Mouse (Mus musculus) gastrocnemius, postnatal 25 days (tissue): ENCODE results near the gene Rpl19. TPM values are rescaled to one million over a fixed set of nuclear protein-coding genes. Genes with fewer than 3 reads are reported as not detected.

Experiments used
- DNase-seq: peaks from one replicate; pipeline ENCODE4 v3.0.0; 2022
- total RNA-seq, 2 experiments: library from RNA; stranded (reverse); gene quantifications; 1 replicate in 1 of 2; 2 replicates in 1 of 2; pipeline ENCODE4 v1.2.3; 2021

Gene Rpl19
- total RNA-seq, 2 experiments from 2014 or later = 421 to 453 TPM

GRCm38 (mm10) chr11:97998898-97999608, 27.5 kb upstream of the Rpl19 start:
- no peak for DNase-seq

- no peak for DNase-seq
Measured at GRCm38 (mm10) chr11:97999748-98000147, 26.8 kb upstream of the Rpl19 start.

DNA sequence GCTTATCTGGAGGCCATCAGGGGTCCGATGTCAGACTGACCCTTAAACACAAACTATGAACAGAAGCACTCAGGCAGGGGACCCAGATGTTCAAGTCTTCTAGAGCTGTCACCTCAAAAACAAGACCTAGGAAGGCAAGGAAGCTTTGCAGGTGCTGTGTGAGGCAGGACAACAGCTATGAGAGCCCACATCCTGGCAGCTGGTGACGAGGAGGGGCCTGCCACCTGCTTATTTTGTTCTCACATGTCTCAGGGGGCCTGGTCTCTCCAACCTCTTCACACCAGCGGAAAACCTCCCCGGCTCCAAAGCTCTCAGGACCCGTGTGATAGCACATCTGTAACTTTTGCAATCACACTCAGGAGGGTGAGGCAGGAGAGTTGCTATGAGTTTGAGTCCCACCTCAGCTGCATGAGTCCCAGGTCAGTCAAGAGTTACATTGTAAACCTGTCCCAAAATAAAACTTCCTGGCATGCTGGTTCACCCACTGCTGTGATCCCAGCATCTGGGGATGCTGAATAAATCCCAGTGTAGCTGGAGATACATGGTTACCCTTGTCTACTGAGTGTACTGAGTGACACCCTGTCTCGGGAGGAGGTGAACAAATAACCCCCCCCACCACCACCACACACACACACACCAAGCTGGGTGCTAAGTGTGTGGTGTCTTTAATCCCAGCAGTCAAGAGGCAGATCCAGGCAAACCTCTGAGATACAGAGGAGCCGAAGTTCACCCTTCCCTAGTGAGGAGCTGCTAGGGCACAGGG, 26.0 kb upstream of the Rpl19 start:
- DNase-seq = no peak

- DNase-seq = no peak
Measured at GRCm38 (mm10) chr11:98001351-98001824, 25.1 kb upstream of the Rpl19 start.

DNA sequence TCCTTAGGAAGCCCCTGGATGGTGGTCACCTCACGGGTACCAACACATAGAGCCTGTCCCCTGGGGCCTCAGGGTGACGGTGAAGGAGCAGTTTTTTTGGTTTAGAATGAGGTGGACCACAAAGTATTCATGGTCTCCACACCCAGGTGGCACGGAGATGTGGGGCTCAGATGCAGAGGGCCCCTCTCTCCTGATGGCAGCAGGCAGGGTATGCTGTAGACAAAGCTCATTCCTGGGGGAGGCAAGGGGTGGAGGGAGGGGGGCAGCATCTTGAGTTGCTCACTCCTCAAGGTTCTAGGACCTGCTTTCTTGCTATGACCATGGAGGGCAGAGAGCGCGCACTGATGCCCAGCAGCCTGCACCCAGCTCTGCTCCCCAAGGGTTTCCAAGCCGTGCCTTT, 24.5 kb upstream of the Rpl19 start:
- no peak for DNase-seq

DNA sequence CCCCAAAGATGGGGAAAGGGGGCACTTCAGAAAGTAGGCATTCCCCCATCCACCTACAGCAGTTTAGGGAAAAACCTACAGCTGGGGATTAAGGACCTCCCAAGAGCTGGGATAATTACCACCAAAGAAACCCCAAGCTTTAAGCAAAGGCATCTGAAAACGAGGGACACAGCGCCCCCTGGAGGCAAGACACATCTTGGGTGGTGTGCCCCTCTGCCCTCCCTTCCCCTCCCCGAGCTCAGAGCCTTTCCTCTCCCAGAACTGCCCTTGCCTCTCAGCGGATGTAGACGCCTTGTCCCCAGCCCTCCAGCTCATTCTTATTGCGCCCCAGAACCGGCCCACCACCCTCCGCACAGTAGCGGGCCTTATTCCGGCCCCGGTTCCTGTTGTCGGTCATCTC, 23.9 kb upstream of the Rpl19 start:
- DNase-seq = no peak

GRCm38 (mm10) chr11:98003171-98003671, 23.3 kb upstream of the Rpl19 start:
- peak; percentile 26 for DNase-seq

GRCm38 (mm10) chr11:98004161-98004560, 22.3 kb upstream of the Rpl19 start:
- DNase-seq = peak; percentile 6

- peak; percentile 48 for DNase-seq
Measured at GRCm38 (mm10) chr11:98005076-98005475, 21.4 kb upstream of the Rpl19 start.

- peak; percentile 77 for DNase-seq
Measured at GRCm38 (mm10) chr11:98005686-98006085, 20.8 kb upstream of the Rpl19 start.

DNA sequence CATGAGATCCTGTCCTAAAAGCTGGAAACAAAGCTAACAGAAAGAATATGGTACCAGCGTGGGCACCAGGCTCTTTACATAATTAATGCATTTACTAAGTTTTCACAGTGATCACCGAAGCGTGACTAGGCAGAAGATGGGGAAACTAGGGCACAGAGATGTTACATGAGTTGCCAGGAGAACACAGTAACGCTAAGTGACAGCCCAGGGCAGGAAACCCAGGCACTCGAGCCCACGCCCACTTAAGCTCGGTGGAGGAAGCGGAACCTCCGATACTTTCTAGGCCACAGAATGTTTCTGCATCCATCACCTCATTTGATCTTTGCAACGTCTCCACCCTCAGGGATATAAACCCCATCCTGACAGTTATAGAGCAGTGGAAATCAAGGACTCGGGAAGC, 18.4 kb upstream of the Rpl19 start:
- no peak for DNase-seq

DNA sequence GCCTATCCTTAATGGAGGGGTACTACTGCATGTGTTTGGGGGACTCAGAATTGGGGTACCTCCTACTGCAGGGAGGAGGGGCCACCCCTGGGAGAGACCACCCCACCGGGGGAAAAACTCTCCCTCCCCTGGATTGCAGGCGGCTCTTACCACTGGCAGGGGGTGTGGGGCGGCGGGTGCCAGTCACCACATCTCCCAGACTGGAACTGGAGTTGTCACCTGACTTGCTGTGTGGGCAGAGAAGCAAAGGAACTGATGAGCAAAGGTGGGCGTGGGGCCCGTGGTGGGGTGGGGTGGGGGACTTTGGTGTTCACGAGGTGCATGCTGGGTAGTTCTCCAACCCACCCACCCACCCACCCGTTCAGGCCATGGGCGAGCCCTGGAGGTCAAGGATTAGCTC, 14.8 kb upstream of the Rpl19 start:
- no peak for DNase-seq

DNA sequence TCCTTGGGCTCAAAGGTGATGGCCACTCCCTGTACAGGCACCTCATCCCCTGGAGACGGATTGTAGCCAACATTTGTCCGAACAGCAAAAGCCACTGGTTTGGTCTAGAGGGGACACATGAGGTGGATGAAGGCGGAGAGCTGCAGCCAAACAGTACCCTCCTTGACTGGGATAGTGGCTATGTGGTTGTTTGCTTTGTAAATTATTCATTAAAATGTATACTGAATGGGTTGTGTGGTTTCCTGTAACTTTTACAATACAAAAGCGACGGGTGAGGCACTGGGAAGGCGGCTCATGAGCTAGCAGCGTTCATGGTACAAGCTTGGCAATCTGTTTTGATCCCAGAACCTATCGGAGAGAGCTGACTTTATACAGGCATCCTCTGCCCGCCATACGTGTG, 13.7 kb upstream of the Rpl19 start:
- DNase-seq = no peak

DNA sequence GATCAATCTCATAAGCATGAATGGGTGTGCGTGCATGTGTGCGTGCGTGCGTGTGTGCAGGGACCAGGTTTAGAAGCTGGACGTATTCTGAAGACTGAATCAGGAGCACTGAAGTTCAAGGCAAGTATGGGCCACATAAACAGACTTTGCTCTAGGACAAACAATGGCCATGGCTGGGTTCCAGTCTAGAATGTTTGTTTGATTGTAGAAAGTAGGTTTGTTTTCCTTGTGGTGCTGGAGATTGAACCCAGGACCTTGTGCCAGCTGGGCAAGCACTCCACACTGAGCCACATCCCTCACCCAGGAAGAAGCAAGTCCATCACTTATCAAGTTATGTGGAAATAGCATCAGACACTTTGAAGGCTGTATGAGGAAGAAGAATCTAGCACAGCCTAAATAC, 10.3 kb upstream of the Rpl19 start:
- no peak for DNase-seq

GRCm38 (mm10) chr11:98016824-98017223, 9.7 kb upstream of the Rpl19 start:
- peak; percentile 78 for DNase-seq

- peak; percentile 69 for DNase-seq
Measured at GRCm38 (mm10) chr11:98018222-98018621, 8.3 kb upstream of the Rpl19 start.

- peak; percentile 61 for DNase-seq
Measured at GRCm38 (mm10) chr11:98018858-98019641, 7.5 kb upstream of the Rpl19 start.

DNA sequence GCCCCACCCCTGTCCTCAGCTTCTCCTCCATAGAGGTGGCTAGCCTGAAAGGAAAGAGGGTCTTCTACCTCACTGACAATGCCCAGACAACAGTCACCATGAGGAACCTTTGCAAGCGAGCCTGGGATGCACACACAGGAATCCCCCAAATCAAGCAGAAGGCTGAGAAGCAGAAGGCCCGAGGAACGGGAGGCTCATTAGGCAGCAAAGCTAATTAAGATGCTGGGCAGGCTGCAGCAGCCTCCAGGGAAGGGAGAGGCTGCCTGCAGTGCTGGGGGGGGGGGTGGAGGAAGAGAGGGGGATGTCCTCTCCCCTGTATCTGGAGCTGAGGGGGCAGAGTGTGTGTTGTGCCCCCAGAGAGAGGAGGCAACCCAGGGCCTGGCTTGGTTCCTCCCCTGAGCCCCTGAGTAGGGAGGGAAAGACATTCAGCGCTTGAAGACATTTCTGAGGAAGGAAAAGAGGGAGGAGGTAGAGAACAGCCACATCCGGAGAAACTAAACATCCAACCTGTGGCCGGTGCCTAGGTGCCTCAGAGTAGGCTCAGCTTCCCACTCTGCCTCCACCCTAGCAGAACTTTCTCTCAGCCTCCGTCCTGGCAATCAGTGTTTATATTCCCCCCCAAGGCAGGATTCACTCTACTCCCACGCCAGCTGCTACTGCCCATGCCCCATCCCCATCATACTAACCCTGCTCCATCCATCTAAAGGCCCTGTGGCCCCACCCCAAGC, 6.5 kb upstream of the Rpl19 start:
- no peak for DNase-seq

DNA sequence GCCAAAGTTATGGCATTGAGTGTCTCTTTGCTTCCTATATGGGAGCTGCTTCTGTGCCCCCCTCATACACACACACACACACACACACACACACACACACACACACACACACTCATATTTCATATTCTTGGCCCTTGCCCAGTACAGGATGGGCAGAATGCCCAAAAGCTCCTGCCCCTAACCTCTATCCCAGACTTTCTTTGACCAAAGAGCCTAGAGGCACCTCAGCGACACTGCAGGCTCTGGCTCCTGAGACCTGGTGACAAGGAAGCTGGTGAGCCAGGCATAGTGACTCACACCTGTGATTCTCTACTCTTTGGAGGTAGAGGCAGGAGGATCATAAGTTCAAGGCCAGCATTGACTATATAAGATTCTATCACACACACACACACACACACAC, 5.8 kb upstream of the Rpl19 start:
- DNase-seq = no peak

DNA sequence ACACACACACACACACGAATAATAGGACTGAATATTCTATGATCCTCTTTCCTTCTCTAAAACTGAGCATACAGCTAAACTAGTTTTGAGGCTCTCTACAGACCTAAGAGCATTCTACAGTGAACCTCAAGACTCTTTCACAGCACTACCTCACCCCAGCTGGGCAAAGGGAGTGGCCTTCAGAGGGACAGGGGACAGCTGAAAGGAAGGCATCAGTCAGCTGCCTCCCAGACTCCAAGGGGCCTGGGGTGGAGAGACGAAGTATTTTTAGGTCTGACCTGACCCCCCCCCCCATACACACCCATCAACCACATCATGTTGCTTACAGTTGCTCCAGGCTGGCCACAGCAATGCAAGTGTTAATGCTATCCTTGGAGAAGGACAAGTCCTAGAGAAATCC, 5.4 kb upstream of the Rpl19 start:
- DNase-seq = no peak

GRCm38 (mm10) chr11:98021565-98022252, 4.8 kb upstream of the Rpl19 start:
- no peak for DNase-seq

GRCm38 (mm10) chr11:98022253-98022554, 4.3 kb upstream of the Rpl19 start:
- DNase-seq = no peak
